Mouse (Mus musculus) liver, adult 2 months (tissue): Measurements from ENCODE around the gene Pdgfb.

Source experiments
- CTCF ChIP-seq: fragments of 200-500 bp; IDR thresholded peaks from 2 replicates; pipeline ENCODE4 v1.5.1; 2011; ENCODE audit warnings: low read depth, low read length, control low read depth
- POLR2A ChIP-seq: fragments of 200-500 bp; IDR thresholded peaks from 2 replicates; pipeline ENCODE4 v1.6.1; 2011; ENCODE audit warnings: low read length, control low read depth; ENCODE audit not compliant: insufficient read depth; ENCODE audit errors: extremely low read depth

DNA sequence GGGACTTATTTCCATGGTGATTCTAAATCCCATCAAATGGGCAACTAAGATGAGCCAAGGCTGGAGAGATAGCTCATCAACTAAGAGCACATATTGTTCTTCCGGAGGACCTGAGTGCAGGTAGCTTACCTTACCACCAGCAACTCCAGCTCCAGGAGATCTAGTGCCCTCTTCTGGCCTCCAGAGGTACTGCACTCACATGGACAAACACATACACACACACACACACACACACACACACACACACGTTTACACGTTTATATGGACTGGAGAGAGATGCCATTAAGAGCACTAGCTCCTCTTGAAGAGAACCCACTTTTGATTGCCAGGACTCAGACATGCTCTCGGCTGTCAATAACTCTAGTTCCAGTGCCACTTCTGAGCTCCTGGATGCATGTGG is 16.4 kb upstream of the Pdgfb start:
- TF ChIP-seq CTCF (peak; percentile 16; the same call in 1 of the 2 replicates), POLR2A (no peak)
